Mouse (Mus musculus) spleen, postnatal 36 days (tissue): ENCODE measurements around the gene Rai14.

Source experiments
- DNase-seq, 2 experiments: peaks; one replicate each; pipeline ENCODE4 v3.0.0; 2022; ENCODE audit warnings: low spot score in 2 of 2, mixed read lengths in 1 of 2

The Rai14 gene

DNA sequence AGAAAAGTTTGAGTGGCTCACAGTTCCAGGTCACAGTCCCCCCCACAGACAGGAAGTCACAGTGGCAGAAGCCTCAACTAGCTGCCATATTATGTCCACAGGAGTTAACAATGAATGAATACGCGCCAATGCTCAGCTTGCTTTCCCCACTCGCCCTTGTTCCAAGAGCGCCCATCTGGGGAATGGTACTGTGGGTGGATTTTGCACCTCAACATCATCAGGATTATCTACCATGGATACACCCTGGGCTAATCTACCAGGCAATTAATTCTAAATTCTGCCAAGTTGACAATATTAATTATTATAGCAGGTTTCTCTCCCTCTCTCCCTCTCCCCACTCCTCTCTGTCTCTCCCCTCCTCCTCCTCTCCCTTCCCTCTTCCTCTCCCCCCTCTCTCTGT is 105.3 kb downstream of the Rai14 start:
- DNase-seq: no peak

DNA sequence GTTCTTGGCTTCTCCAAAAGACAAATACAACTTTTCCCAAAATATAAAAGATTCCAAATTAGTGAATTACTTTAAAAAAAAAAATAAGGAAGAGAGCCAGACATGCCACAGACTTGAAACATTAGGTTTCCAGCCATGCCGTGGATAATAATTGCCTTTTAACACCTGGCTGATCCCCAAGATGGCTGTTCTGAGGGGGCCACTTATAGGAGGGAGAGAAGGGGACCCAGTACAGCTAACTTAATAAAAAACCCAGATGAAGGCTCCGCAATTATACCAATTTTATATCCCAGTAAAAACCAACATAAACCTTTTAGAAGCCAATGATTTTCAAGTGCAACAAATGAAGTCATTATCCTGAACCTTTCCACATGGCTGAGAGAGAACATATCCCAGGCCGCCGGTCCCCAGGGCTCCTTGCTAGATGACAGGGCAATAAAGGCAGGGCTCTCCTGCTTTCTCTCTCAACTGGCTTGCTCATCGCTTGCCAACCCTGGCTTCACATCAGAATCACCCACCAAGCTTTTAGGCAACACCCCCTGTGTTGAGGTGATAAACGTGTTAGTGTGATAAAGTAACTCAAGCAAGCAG is 105.8 kb downstream of the Rai14 start:
- no peak for DNase-seq

DNA sequence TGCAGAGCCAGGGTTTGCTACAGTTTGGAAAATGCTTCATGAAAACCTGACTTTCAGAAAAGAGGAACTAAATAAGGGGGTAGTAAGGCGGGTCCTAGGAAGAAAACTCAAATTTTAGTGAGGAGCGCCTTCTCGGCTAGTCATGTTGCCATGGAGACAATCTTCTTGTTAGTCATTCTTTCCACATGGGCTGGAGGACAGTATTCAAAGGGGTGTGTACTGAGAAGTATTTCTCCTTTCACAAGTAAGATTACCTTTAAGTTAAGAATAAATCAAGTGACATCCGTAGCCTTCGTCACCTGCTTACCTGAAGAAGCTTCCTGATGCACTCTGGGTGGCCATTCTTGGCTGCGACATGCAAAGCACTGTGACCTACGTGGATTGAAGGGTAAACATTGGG is 115.0 kb downstream of the Rai14 start:
- DNase-seq: no peak

DNA sequence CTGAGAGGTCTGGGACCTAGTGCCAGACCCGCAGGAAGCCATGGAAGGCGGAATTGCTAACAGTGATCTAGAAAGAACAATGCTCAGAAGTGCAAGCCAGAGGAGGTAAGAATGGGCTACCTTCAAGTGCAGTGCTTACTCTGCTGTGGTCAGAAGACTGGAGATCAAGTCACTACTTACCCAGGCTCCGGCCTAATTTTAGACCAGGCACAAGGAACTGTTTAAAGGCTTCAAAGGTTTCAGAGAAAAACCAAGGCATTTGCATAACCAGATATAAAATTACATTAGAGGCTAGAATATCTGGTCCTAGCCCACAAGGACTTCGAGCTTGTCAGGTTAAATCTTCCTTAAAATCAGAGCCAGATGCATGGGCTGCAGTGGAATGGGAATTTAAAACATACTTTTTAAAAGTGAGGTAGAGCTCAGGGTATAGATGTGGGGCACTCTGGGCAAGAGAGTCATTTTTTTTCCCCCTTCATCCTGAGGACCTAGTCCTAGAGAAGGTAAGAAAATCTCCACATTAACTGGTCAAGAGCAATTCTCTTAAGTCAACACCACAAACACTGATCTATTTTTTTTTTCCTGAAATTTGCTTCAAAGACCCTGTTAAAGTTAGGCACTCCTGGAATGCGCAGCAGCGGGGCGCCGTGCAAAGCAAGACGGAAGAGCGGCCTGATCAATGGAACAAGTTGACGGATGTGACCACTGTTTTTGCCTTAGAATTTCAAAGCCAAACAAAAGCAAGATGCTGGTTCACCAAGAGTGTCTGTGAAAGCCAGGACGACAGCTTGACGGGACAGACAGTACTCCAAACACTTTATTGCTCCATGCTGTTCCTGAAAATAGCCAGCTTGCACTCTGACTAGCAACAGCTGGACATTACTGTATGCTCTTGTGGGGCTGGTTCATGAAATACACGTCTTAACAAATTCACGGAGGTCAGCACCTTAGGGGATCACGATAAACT is 115.9 kb downstream of the Rai14 start:
- DNase-seq: no peak

DNA sequence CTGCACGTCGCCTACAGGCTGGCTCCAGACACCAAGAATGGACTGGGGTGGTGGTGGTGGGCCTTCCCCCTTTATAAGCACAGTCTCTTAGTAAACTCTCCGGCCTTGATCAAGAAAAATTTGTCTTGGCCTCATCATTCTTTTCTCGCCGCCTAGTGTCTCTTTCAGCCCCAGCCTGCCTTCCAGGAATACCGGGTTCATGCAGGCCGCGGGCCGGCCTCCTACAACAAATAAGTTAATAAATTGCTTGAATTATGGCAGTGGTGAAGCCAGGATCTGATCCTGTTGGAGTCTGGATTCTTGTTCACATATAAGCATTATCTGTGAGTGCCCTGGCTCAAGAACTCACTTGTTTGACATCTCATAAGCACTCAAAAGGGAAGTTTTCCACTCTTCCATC is 117.6 kb downstream of the Rai14 start:
- no peak for DNase-seq

DNA sequence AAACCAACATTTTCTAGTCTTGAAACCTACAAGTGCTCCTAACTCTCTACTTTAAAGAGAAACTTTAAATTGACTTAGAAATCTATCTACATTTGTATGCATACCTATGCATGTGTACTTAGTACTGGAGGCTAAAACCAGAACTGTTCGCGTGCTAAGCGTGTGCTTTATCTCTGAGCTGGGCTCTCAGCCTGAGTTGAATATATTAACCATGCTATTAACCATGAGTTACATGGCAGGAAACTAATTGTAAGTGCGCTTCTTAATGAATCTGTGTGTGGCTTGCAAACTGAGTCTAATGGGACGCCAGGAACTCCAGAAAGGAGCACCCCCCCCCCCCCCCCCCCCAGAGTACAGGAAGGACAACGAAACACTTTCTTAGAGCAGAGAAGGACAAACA is 119.0 kb downstream of the Rai14 start:
- DNase-seq: no peak

GRCm38 (mm10) chr15:10594910-10595309 is 119.5 kb downstream of the Rai14 start:
- no peak for DNase-seq

DNA sequence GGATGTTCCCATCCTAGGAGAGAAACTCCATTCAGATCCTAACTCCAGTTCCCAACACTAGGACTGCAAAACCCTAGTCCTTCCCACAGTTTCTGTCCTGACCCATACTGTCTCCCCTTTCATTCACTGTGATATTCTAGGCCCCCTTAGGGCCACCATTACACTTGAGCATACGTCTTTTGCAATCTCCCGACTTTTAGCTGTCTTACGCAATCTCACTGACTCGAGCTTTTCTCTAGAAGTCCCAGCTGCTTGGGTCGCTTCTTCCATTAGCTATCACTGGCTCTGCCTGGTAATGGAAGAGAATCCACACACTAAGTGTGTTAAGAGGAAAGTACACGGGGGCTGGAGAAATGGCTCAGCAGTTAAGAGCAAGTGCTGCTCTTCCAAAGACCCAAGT is 121.3 kb downstream of the Rai14 start:
- DNase-seq: no peak

DNA sequence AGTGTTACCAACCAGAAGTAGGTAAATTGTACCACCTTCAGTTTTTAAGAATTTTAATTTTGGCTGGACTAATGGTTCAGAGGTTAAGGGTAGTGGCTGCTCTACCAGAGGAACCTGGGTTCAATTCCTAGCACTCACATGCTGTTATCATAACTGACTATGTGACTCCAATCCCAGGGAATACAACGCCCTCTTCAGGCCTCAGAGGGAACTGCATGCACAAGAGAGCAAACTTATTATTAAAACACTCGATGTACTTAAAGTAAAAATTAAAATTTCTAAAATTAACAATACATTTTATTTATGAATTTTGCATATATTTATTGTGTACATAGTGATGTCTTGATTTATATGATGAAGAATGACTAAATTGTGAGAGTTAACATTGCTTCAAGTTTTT is 127.9 kb downstream of the Rai14 start:
- DNase-seq: no peak

- DNase-seq: no peak
Observed at GRCm38 (mm10) chr15:10584359-10585187, 129.9 kb downstream of the Rai14 start.

GRCm38 (mm10) chr15:10583408-10583807 is 131.0 kb downstream of the Rai14 start:
- DNase-seq: peak; percentile 56 to 60

DNA sequence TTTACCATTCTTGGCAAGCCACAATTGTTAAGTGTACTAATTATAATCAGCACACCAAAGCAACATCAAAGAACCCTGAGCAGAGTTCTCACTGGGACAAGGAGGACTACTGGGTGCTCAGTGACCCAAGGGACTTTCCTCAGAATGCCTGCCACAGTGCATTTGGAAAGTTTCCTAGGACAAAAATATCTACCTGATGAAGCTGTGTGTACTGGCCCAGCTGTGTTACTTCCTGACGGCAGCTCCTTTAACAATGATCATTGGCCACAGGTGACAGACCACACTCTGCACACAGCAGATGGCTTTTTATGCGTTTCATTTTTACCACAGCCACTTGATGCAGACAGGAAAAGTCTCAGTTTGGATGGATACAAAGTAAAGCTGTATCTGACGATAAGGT is 135.3 kb downstream of the Rai14 start:
- DNase-seq: no peak

DNA sequence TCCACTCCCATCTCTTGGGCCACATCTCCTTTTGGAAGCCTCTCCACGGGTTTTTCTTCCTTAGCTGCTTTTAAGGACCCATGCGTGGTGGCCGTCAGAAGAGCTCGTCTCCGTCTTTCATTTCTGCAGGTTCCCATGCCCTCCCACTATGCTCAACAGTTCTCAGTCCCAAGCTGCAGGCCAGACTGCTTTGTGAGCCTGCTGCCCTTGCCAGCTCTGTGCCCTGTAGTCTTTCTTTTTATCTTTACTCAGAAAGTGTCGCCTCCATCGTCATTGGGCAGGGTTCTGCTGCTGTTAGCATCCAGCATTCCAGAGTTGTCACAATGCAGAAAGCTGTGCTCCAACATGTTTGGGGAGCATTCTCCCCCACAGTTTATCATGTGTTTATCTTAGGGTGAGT is 147.9 kb downstream of the Rai14 start:
- no peak for DNase-seq

GRCm38 (mm10) chr15:10564201-10564600 is 150.2 kb downstream of the Rai14 start:
- no peak for DNase-seq

DNA sequence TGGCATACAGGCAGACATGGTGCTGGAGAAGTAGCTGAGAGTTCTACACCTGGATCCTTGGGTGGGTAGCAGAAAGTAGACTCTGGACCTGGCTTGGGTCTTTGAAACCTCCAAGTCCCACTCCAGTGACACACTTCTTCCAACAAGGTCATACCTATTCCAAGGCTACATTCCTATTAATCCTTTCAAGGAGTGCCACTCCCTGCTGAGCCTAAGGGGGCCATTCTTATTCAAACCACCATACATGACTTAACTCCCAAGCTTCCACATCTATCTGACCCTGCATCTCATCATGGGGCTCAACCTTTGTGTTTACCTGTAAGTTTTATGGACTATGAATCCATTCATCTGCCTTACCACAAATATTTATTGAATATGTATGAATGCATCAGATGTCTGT is 152.1 kb downstream of the Rai14 start:
- no peak for DNase-seq

GRCm38 (mm10) chr15:10560005-10560404 is 154.4 kb downstream of the Rai14 start:
- DNase-seq: no peak

DNA sequence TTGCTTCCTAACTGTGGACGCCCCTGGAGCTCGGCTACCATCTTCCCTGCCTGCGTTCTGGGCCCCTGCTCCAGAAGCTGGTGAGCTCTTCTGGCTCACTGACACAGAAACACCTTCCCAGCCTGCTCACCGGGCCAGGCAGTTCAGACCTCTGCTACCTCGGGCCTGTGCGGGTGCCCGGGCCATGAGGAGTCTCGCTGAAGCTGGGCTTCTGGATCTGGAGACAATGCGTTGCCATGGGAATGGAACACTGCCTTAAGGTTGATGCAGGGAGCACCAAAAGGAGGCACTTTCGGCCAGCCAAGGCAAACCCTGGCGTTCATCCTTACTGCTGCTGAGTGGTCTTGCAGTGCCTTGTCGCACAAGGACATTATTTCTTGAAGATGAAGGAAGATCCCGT is 156.0 kb downstream of the Rai14 start, which contains the start of gene Ttc23l:
TSS of gene Ttc23l (minus strand) at position 204 of the 400 bp plus-strand sequence.
- DNase-seq: no peak

GRCm38 (mm10) chr15:10554336-10554735 is 160.1 kb downstream of the Rai14 start:
- DNase-seq: no peak

- no peak for DNase-seq
Observed at GRCm38 (mm10) chr15:10540271-10541088, 173.9 kb downstream of the Rai14 start.

GRCm38 (mm10) chr15:10535969-10536368 is 178.5 kb downstream of the Rai14 start:
- no peak for DNase-seq

DNA sequence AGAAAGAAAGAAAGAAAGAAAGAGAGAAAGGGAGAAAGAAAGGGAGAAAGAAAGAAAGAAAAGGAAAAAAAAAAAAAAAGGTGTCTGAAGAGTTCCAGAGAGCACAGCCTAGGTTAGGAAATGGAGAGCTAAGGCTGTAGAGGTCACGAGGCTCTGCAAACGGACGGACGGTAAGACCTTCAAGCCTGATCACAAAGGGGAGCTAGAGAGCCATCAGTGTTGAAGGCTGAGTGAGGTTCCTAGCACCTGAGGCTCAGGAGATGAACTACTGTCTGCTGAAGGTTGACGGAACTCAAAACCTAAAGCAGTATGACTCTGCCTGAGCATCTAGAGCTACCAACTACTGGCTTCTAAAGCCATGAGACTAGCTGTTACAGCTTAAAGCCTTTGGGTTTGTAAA is 179.8 kb downstream of the Rai14 start:
- no peak for DNase-seq
